Mouse (Mus musculus): ENCODE results near the gene Serpini1.
"Not testable (repeated sequence)": the region's sequence is repeated elsewhere in the genome, so short reads cannot be mapped to it uniquely, and the experiment has no call there.

The Serpini1 gene

GRCm38 (mm10) chr3:75639546-75639945 lies 82.2 kb downstream of the Serpini1 start:
- no peak for DNase-seq

- no peak for DNase-seq
Measured at GRCm38 (mm10) chr3:75647542-75647941, 90.2 kb downstream of the Serpini1 start.

GRCm38 (mm10) chr3:75648226-75648625 lies 90.9 kb downstream of the Serpini1 start:
- no peak for DNase-seq

- DNase-seq, result not testable (repeated sequence)
Measured at GRCm38 (mm10) chr3:75650416-75651154, 93.2 kb downstream of the Serpini1 start.

- DNase-seq, result no peak
Measured at GRCm38 (mm10) chr3:75651603-75652115, 94.3 kb downstream of the Serpini1 start.

- DNase-seq, result not testable (repeated sequence)
Measured at GRCm38 (mm10) chr3:75653901-75654300, 96.6 kb downstream of the Serpini1 start.

GRCm38 (mm10) chr3:75655578-75656344 lies 98.4 kb downstream of the Serpini1 start:
- no peak for DNase-seq

- DNase-seq, result no peak
Measured at GRCm38 (mm10) chr3:75666962-75667361, 109.6 kb downstream of the Serpini1 start.

- DNase-seq, result no peak
Measured at GRCm38 (mm10) chr3:75670425-75670824, 113.1 kb downstream of the Serpini1 start.

GRCm38 (mm10) chr3:75682881-75683280 lies 125.5 kb downstream of the Serpini1 start:
- DNase-seq, result no peak

- DNase-seq, result no peak
Measured at GRCm38 (mm10) chr3:75686775-75687174, 129.4 kb downstream of the Serpini1 start.

- no peak for DNase-seq
Measured at GRCm38 (mm10) chr3:75687187-75687825, 130.0 kb downstream of the Serpini1 start.

- no peak for DNase-seq
Measured at GRCm38 (mm10) chr3:75690321-75690720, 133.0 kb downstream of the Serpini1 start.

GRCm38 (mm10) chr3:75692088-75692487 lies 134.7 kb downstream of the Serpini1 start:
- no peak for DNase-seq

Data from right cerebral cortex, postnatal 25 days (tissue).